Mouse (Mus musculus) cerebellum, adult 11-12 months (tissue): ENCODE data around the gene Btbd35f10.
"Not testable (repeated sequence)": the region's sequence is repeated elsewhere in the genome, so short reads cannot be mapped to it uniquely, and the experiment has no call there.

Experiments used
- DNase-seq: peaks from one replicate; pipeline ENCODE4 v3.0.0; 2022

Btbd35f10 gene

GRCm38 (mm10) chrX:3752785-3753184, at the start of gene Btbd35f10:
Btbd35f10 (minus strand) TSS chrX:3752885.
- not testable (repeated sequence) for DNase-seq
